Mouse (Mus musculus) kidney, postnatal 14 days (tissue): Measurements from ENCODE around the gene Mef2d.
A peak's percentile ranks its signal among the peaks of the same experiment; 100 is the strongest.

Experiments used
- DNase-seq: peaks from one replicate; pipeline ENCODE4 v3.0.0; 2022; ENCODE audit warnings: mixed read lengths

Gene Mef2d

GRCm38 (mm10) chr3:88138336-88139242, 3.6 kb upstream of the Mef2d start:
- DNase-seq: peak; percentile 97

- DNase-seq: peak; percentile 54
These were observed 2.7 kb upstream of the Mef2d start for GRCm38 (mm10) chr3:88139243-88140177.

GRCm38 (mm10) chr3:88140178-88140902, 1.8 kb upstream of the Mef2d start:
- peak; percentile 76 for DNase-seq

- DNase-seq: no peak
These were observed 1.2 kb upstream of the Mef2d start for GRCm38 (mm10) chr3:88140903-88141430.

GRCm38 (mm10) chr3:88141439-88141786, 759 bp upstream of the Mef2d start:
- peak; percentile 76 for DNase-seq

- DNase-seq: no peak
These were observed 359 bp downstream of the Mef2d start for GRCm38 (mm10) chr3:88142546-88142915.

- DNase-seq: peak; percentile 85
These were observed 972 bp downstream of the Mef2d start for GRCm38 (mm10) chr3:88142916-88143771.

GRCm38 (mm10) chr3:88143961-88144486, 1.9 kb downstream of the Mef2d start:
- peak; percentile 41 for DNase-seq

GRCm38 (mm10) chr3:88144648-88145410, 2.7 kb downstream of the Mef2d start:
- peak; percentile 53 for DNase-seq

- no peak for DNase-seq
These were observed 3.2 kb downstream of the Mef2d start for GRCm38 (mm10) chr3:88145411-88145782.

- DNase-seq: no peak
These were observed 3.8 kb downstream of the Mef2d start for GRCm38 (mm10) chr3:88145952-88146351.

- no peak for DNase-seq
These were observed 4.4 kb downstream of the Mef2d start for GRCm38 (mm10) chr3:88146376-88147112.

GRCm38 (mm10) chr3:88147444-88147843, 5.3 kb downstream of the Mef2d start:
- DNase-seq: no peak

GRCm38 (mm10) chr3:88147866-88148265, 5.7 kb downstream of the Mef2d start:
- no peak for DNase-seq

- no peak for DNase-seq
These were observed 6.2 kb downstream of the Mef2d start for GRCm38 (mm10) chr3:88148354-88148753.

GRCm38 (mm10) chr3:88148776-88149509, 6.8 kb downstream of the Mef2d start:
- peak; percentile 71 for DNase-seq

- DNase-seq: no peak
These were observed 7.4 kb downstream of the Mef2d start for GRCm38 (mm10) chr3:88149510-88149974.

GRCm38 (mm10) chr3:88150061-88150998, 8.2 kb downstream of the Mef2d start:
- DNase-seq: peak; percentile 29
